Mouse (Mus musculus) hindbrain, embryonic 11.5 days (tissue): ENCODE data around the gene Sync. TPM values are rescaled to one million over a fixed set of nuclear protein-coding genes. Genes with fewer than 3 reads are reported as not detected.

ENCODE experiments used
- ATAC-seq: fragments of 200-750 bp; cut with Nextera tagmentation; 2 replicates; pipeline ENCODE4 v1.8.0; 2017; ENCODE audit warnings: mild to moderate bottlenecking, moderate TSS enrichment, moderate library complexity; ENCODE audit not compliant: low FRiP score
- DNase-seq: peaks from one replicate; pipeline ENCODE4 v3.0.0-alpha.2; 2015; ENCODE audit warnings: low spot score
- H3K27ac ChIP-seq: fragments of 300-500 bp; sonication (generic); 2 replicates; pipeline ENCODE4 v1.5.1; 2014; ENCODE audit warnings: mild to moderate bottlenecking, low read depth, low read length
- H3K27me3 ChIP-seq: fragments of 300-500 bp; sonication (generic); 2 replicates; pipeline ENCODE4 v1.6.1; 2014; ENCODE audit warnings: mild to moderate bottlenecking, low read length, moderate library complexity, mixed read lengths; ENCODE audit not compliant: control insufficient read depth, insufficient read depth
- H3K36me3 ChIP-seq: fragments of 300-500 bp; sonication (generic); 2 replicates; pipeline ENCODE4 v1.6.1; 2014; ENCODE audit warnings: mild to moderate bottlenecking, low read length, moderate library complexity, mixed read lengths; ENCODE audit not compliant: control insufficient read depth, insufficient read depth
- H3K4me1 ChIP-seq: fragments of 300-500 bp; sonication (generic); replicated peaks from 2 replicates; pipeline ENCODE4 v1.6.1; 2014; ENCODE audit warnings: low read length, mixed read lengths; ENCODE audit not compliant: control insufficient read depth, insufficient read depth
- H3K4me2 ChIP-seq: fragments of 300-500 bp; sonication (generic); replicated peaks from 2 replicates; pipeline ENCODE4 v1.6.1; 2014; ENCODE audit warnings: mild to moderate bottlenecking, low read depth, low read length
- H3K4me3 ChIP-seq: fragments of 300-500 bp; sonication (generic); 2 replicates; pipeline ENCODE4 v1.5.1; 2014; ENCODE audit warnings: low read depth, low read length
- H3K9ac ChIP-seq: fragments of 300-500 bp; sonication (generic); 2 replicates; pipeline ENCODE4 v1.6.1; 2014; ENCODE audit warnings: low read depth, low read length
- H3K9me3 ChIP-seq: fragments of 300-500 bp; sonication (generic); 2 replicates; pipeline ENCODE4 v1.6.1; 2016; ENCODE audit warnings: low read length; ENCODE audit not compliant: control insufficient read depth
- WGBS: fragments of 180-500 bp; shearing (Covaris S2); extraction: QIAGEN DNeasy Blood & Tissue Kit; methylation state at CpG from one replicate; pipeline ENCODE4 v1.1.7; 2014; 5-methylcytosine and 5-hydroxymethylcytosine counted together
- polyA plus RNA-seq: library from polyadenylated mRNA; unstranded; fragments of >200 nt; fragmentation: Nextera tagmentation; extraction: Ambion mirVana; gene quantifications from 2 replicates; pipeline ENCODE4 v1.2.1, GENCODE M21; 2014

Sync gene
- polyA plus RNA-seq, 1 experiment from 2014 or later, result 0.99 TPM

GRCm38 (mm10) chr4:129288067-129288466 is 650 bp downstream of the Sync start:
- H3K9ac ChIP-seq, result no peak overlapping the region
- H3K36me3 ChIP-seq, result no peaks in the 10 kb centered on the region
- no peak overlapping the region for H3K27ac ChIP-seq
- peaks cover 7% of the 10 kb centered on the region for H3K4me1 ChIP-seq
- 45% methylated on average over 3 of the region's 3 CpGs for WGBS
- H3K4me2 ChIP-seq, result peak overlapping the region; percentile 93; the same call in 1 of the 2 replicates
- peaks cover 11% of the 10 kb centered on the region; the same call in 1 of the 2 replicates for H3K27me3 ChIP-seq
- H3K9me3 ChIP-seq, result no peaks in the 10 kb centered on the region
- peak overlapping the region; percentile 47; the same call in 1 of the 2 replicates for H3K4me3 ChIP-seq
- no peak for DNase-seq
- no peak for ATAC-seq

- no peak overlapping the region for H3K27ac ChIP-seq
- H3K4me1 ChIP-seq, result peaks cover 7% of the 10 kb centered on the region
- H3K36me3 ChIP-seq, result no peaks in the 10 kb centered on the region
- H3K27me3 ChIP-seq, result peaks cover 11% of the 10 kb centered on the region; the same call in 1 of the 2 replicates
- no peak for DNase-seq
- H3K9me3 ChIP-seq, result no peaks in the 10 kb centered on the region
- no peak for ATAC-seq
- no peak overlapping the region for H3K4me3 ChIP-seq
- no peak overlapping the region for H3K9ac ChIP-seq
- 92% methylated on average over 8 of the region's 8 CpGs for WGBS
- H3K4me2 ChIP-seq, result no peak overlapping the region
Measured at GRCm38 (mm10) chr4:129289671-129290070, 2.3 kb downstream of the Sync start.

GRCm38 (mm10) chr4:129292831-129293230 is 5.4 kb downstream of the Sync start:
- no peak for ATAC-seq
- no peak for DNase-seq
- Histone ChIP-seq H3K9me3 (no peaks in the 10 kb centered on the region), H3K36me3 (no peaks in the 10 kb centered on the region), H3K27ac (no peak overlapping the region), H3K9ac (no peak overlapping the region), H3K4me2 (no peak overlapping the region), H3K4me3 (no peak overlapping the region), H3K27me3 (no peaks in the 10 kb centered on the region), H3K4me1 (no peaks in the 10 kb centered on the region)
- WGBS, result 62% methylated on average over 7 of the region's 7 CpGs

DNA sequence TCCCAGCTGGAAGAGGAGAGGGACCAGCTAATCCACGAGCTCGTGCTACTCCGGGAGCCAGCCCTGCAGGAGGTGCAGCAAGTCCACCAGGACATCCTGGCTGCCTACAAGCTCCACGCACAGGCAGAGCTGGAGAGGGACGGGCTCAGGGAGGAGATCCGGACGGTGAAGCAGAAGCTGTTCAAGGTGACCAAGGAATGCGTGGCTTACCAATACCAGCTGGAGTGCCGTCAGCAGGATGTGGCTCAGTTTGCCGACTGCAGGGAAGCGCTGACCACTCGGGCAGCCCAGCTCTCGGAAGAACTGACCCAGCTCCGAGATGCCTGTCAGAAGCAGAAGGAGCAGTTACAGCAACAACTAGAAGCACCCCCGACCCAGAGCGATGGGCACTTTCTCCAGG is 6.3 kb downstream of the Sync start:
- H3K4me2 ChIP-seq, result no peak overlapping the region
- H3K9ac ChIP-seq, result no peak overlapping the region
- WGBS, result 31% methylated on average over 16 of the region's 16 CpGs

GRCm38 (mm10) chr4:129295188-129295587 is 7.8 kb downstream of the Sync start:
- Histone ChIP-seq H3K9ac (no peak overlapping the region), H3K27ac (no peak overlapping the region), H3K9me3 (no peaks in the 10 kb centered on the region), H3K27me3 (no peaks in the 10 kb centered on the region), H3K36me3 (no peaks in the 10 kb centered on the region), H3K4me3 (no peak overlapping the region), H3K4me1 (no peaks in the 10 kb centered on the region), H3K4me2 (no peak overlapping the region)
- ATAC-seq (no peak), DNase-seq (no peak)
- 69% methylated on average over 2 of the region's 2 CpGs for WGBS

More for the DNA sequence above, 6.3 kb downstream of the Sync start:
- Histone ChIP-seq H3K4me3 (no peak overlapping the region), H3K9me3 (no peaks in the 10 kb centered on the region), H3K27ac (no peak overlapping the region), H3K4me1 (no peaks in the 10 kb centered on the region), H3K27me3 (no peaks in the 10 kb centered on the region), H3K36me3 (no peaks in the 10 kb centered on the region)
- DNase-seq (no peak), ATAC-seq (no peak)

DNA sequence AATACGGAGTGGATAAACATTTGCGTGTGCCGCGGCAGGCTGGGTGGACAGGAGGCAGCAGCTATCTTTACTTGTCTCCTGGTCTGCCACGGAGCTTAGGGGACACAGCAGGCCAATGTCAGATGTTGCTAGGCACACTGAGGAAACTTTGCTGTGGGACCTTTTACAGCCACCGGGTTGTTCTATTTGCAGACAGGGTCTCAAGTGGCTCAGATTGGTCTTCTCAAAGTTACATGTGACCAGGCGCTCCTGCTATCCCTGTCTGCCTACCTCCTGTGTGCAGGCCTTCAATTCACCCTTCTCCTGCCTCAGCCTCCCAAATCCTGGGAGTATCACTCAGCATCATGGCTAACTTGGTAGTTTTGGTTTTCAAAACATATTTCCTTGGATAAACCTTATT is 8.6 kb downstream of the Sync start:
- WGBS, result 91% methylated on average over 7 of the region's 7 CpGs

GRCm38 (mm10) chr4:129297724-129298123 is 10.3 kb downstream of the Sync start:
- H3K4me1 ChIP-seq, result no peaks in the 10 kb centered on the region
- 89% methylated on average over 4 of the region's 4 CpGs for WGBS
- H3K27ac ChIP-seq, result no peak overlapping the region
- no peak for ATAC-seq
- H3K27me3 ChIP-seq, result no peaks in the 10 kb centered on the region
- no peak overlapping the region for H3K4me3 ChIP-seq
- no peaks in the 10 kb centered on the region for H3K36me3 ChIP-seq
- no peaks in the 10 kb centered on the region for H3K9me3 ChIP-seq
- no peak overlapping the region for H3K4me2 ChIP-seq
- no peak for DNase-seq
- no peak overlapping the region for H3K9ac ChIP-seq

More for the DNA sequence above, 8.6 kb downstream of the Sync start:
- no peak overlapping the region for H3K4me2 ChIP-seq
- no peak overlapping the region for H3K9ac ChIP-seq
- no peak overlapping the region for H3K4me3 ChIP-seq
- H3K27me3 ChIP-seq, result no peaks in the 10 kb centered on the region
- H3K27ac ChIP-seq, result no peak overlapping the region
- H3K9me3 ChIP-seq, result no peaks in the 10 kb centered on the region
- ATAC-seq (no peak), DNase-seq (no peak)
- no peaks in the 10 kb centered on the region for H3K4me1 ChIP-seq
- H3K36me3 ChIP-seq, result no peaks in the 10 kb centered on the region

DNA sequence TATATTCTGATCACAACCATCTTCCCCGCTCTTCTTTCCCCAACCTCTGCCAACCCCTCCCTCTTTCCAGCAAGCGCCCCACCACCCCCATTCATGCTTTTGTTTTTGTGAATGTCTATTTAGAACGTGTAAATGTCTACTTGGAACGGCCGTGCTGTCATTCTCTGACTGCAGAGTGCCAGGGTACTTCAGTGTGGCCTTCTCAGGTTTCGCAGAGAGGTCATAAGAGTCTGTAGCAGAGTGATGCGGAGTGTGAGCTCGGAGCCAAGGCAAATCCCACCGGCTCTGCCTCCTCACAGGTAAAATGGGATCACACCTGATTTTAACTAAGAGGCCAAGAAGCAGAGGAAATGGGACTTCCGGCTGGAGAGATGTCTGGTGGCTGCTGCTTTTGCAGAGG is 11.7 kb downstream of the Sync start:
- DNase-seq (no peak), ATAC-seq (no peak)

DNA sequence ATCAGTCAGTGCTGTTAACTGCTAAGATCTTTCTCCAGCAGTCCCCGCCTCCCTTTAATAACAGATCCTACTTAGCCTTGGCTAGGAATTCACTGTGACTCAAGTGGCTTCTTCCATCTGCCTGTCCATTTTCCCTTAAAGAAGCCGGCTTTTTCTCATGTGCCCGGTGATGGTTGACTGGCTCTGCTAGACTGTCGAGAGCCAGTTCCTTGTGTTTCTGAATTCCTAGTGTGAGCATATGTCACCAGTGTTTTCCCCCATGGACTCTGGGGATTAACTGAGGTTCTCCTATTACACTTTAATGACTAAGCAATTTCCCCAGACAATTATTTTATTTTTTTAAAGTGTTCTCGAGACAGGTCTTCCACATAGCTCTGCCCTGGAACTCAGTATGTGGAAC is 16.0 kb downstream of the Sync start:
- Histone ChIP-seq H3K27me3 (no peaks in the 10 kb centered on the region), H3K36me3 (peaks cover 7% of the 10 kb centered on the region), H3K9ac (no peak overlapping the region), H3K4me1 (no peaks in the 10 kb centered on the region), H3K4me2 (no peak overlapping the region), H3K4me3 (no peak overlapping the region), H3K27ac (no peak overlapping the region), H3K9me3 (no peaks in the 10 kb centered on the region)
- ATAC-seq (no peak), DNase-seq (no peak)
- WGBS, result 66% methylated on average over 5 of the region's 5 CpGs

More for the DNA sequence above, 11.7 kb downstream of the Sync start:
- Histone ChIP-seq H3K4me1 (no peaks in the 10 kb centered on the region), H3K4me3 (no peak overlapping the region), H3K9ac (no peak overlapping the region), H3K27ac (no peak overlapping the region), H3K27me3 (no peaks in the 10 kb centered on the region), H3K9me3 (no peaks in the 10 kb centered on the region), H3K36me3 (no peaks in the 10 kb centered on the region), H3K4me2 (no peak overlapping the region)
- WGBS, result 54% methylated on average over 10 of the region's 10 CpGs
